Mouse (Mus musculus) gastrocnemius, adult 2 months (tissue): ENCODE measurements at regions not wholly inside any gene's neighbourhood (a gene's known extent, or its start where the extent isn't known, plus 50 kb on each side); places are given as distances from the start of the nearest gene placed in this dataset.

Source experiments
- DNase-seq: peaks from one replicate; pipeline ENCODE4 v3.0.0; 2022
- H3K27ac ChIP-seq: fragments of 200-600 bp; 2 replicates; pipeline ENCODE4 v1.8.1; 2022; ENCODE audit warnings: mild to moderate bottlenecking
- H3K4me3 ChIP-seq: fragments of 200-600 bp; 2 replicates; pipeline ENCODE4 v1.8.1; 2022; ENCODE audit warnings: mild to moderate bottlenecking, moderate library complexity
- CTCF ChIP-seq: fragments of 200-600 bp; IDR thresholded peaks from 2 replicates; pipeline ENCODE4 v1.8.1; 2022; ENCODE audit warnings: antibody characterized with exemption, mild to moderate bottlenecking, moderate library complexity
- intact Hi-C: fragments of 180-260 bp; cut with DNase I; formaldehyde crosslinking; loops from one replicate; pipeline ENCODE4 v1.15.1; 2025

- no peak overlapping the region for H3K4me3 ChIP-seq
- intact Hi-C loops, result loop anchor here (10.0 kb wide), 1 partner anchor 148 kb away; no protein-coding TSS in a partner anchor
- no peak for TF ChIP-seq CTCF
- no peak overlapping the region for H3K27ac ChIP-seq
- no peak for DNase-seq
Measured at GRCm38 (mm10) chr9:26622840-26623448, 110.6 kb upstream of the B3gat1 start.

GRCm38 (mm10) chr9:26625171-26625937, 108.2 kb upstream of the B3gat1 start:
- intact Hi-C loops, result loop anchor here (5.0 to 10.0 kb wide), 2 partner anchors 151 to 152 kb away; no protein-coding TSS in a partner anchor
- TF ChIP-seq CTCF, result peak; percentile 36; the same call in 1 of the 2 replicates
- DNase-seq, result peak; percentile 90
- Histone ChIP-seq H3K27ac (peak overlapping the region; percentile 87), H3K4me3 (no peak overlapping the region)

DNA sequence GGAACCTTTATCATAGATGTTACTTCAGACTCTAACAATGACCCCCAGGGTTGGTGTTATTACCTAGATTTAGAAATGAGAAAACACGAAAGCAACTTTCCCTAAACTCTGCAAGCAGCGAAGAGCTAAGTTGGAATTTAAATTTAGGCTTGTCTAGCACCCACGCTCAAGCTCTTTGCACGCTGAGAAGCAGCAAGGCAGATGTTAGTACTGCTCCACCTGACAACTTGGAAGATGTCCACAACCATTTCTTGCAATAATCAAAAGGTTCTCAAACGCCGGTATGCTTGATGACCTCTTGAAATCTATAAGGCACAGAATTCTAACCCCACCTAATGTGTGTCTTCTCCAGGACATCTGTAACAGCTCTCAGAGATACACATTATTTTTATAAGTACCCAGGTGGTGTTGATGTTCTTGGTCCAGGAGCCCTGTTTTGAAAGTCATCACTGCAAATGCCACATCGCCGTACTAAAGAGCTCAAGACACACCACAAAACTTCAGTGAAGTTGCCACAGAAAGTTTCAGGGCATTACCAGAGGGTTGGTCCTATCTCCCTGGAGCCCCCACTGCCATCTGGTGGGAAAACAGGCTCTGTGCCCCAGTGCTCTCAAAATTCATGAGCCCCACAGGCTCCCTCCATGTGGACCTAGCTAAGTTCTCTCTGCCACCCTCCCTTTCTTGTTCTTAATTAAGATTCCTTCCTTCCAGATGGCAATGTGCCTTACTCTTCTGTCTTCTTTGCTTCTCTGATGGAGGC, 100.5 kb upstream of the B3gat1 start:
- no peak; the same call in 1 of the 2 replicates for TF ChIP-seq CTCF
- Histone ChIP-seq H3K4me3 (no peak overlapping the region), H3K27ac (no peak overlapping the region)
- intact Hi-C loops, result no loop called here
- DNase-seq, result no peak

GRCm38 (mm10) chr9:26635211-26635610, 98.3 kb upstream of the B3gat1 start:
- Histone ChIP-seq H3K4me3 (no peak overlapping the region), H3K27ac (no peak overlapping the region)
- TF ChIP-seq CTCF, result no peak
- intact Hi-C loops, result no loop called here
- no peak for DNase-seq

DNA sequence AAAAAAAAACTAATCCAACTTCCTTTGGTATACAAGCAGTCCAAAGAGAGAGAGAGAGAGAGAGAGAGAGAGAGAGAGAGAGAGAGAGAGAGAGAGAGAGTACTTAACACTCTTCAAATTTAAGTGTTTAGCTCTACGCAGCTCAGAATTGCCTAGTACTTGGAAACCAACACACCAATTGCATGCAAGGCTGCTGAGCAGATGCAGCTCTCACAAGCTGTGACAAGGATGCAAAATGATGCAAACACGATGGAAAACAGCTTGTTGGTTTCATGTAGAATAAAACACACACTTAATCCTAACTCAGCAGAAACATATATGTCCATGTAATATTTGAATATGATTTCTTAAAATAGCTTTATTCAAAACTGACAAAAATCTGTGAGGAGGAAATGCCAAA, 94.9 kb upstream of the B3gat1 start:
- no peak for DNase-seq
- TF ChIP-seq CTCF, result no peak
- intact Hi-C loops, result no loop called here
- H3K4me3 ChIP-seq, result no peak overlapping the region
- H3K27ac ChIP-seq, result no peak overlapping the region

DNA sequence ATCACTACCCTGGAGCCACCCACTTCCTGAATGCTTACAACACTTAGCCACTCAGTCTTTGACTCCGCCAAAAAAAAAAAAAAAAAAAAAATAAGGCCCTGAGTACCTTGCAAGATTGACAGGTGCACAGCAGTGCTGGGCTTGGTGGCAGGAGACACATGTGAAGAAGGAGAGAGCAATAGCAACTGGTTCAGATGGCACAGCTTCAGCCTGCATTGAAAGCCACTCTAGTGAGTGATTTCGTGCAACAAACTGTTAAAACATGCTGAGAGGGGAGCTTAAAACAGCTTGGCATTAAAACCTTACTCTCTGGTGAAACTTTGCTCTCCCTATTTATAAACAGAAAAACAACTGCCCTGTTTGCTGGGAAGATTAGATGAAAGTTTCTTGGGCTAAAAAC, 91.2 kb upstream of the B3gat1 start:
- TF ChIP-seq CTCF, result no peak

DNA sequence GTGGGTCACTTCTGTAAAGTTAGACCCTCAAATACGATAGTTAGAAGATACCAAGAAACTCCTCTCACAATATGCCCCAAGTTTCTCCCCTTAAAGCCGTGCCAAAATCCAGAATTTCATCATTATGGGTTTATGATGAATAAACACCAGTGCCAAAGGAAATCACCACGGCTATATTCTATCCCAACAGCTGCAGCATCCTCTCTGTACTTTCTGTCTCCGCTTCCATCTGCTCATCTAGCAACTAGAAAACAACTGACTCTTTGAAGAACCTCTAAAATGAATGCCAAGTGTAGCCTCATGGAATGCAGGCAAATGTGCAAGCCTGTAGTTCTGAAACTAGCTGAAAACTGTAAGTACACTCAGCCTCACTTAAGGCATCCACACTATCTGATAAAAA, 90.7 kb upstream of the B3gat1 start:
- no peak for TF ChIP-seq CTCF
- Histone ChIP-seq H3K4me3 (no peak overlapping the region), H3K27ac (no peak overlapping the region)
- intact Hi-C loops, result no loop called here
- DNase-seq, result no peak

More for the DNA sequence above, 91.2 kb upstream of the B3gat1 start:
- DNase-seq, result no peak
- intact Hi-C loops, result no loop called here
- H3K27ac ChIP-seq, result no peak overlapping the region
- no peak overlapping the region for H3K4me3 ChIP-seq

DNA sequence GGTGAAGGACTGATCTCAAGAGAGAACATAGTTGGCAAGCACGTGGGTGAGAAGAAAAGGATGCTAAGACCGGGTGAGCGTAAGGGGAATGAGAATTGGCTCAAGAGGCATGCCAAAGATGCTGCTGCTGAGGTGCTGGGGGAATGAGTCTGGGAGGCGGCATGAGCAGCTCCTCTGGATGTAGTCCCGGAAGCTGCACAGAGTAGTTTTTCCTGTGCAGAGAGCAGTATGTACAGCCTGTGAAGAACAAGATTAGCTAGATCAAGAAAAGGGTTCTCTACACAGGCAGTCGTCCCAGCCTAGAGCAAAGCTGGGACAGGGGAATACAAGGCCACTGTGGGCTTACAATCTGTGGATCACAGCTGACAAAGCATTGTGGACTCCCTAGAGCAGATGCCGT, 84.0 kb upstream of the B3gat1 start:
- Histone ChIP-seq H3K4me3 (no peak overlapping the region), H3K27ac (no peak overlapping the region)
- intact Hi-C loops, result no loop called here
- no peak for TF ChIP-seq CTCF
- no peak for DNase-seq

DNA sequence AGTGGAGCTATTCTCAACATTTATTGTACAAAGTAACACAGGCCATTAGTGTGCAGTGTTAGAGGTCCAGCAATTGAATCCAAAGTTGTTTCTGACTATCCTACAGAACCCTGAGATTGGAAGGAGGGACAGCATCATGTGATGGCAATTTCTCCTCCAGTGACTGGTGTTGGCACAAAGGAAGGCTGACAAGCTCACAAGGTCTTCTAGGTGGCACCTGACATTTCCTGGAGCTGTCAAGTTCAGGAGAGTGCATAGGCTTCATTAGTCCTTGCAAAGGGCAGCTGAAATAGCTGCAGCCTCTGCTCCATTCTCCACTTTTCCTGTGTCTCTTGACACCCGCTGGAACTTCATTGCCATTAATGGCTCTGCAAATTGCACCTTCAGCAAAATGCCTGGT, 80.6 kb upstream of the B3gat1 start:
- no peak for TF ChIP-seq CTCF
- Histone ChIP-seq H3K4me3 (no peak overlapping the region), H3K27ac (peak overlapping the region; percentile 40; the same call in 1 of the 2 replicates)
- intact Hi-C loops, result no loop called here
- DNase-seq, result no peak

DNA sequence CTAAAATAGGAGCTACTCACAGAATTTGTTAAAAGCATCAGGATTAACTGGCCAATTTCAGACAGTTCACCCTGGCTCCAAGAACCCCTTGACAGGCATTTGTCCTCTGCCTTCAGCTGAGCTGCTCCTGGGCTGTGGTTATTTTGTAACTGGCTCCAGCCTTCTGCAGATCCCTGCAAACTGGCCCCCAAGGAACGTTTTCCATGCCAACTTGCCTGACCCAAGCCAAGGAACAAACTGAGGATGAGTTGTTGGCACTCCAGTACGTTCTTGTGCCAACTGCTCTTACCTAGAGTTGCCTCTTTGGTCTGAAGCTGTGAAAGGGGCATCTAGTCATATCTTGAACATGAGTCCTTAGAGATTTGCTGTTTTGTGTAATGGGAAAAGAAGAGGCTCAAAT, 74.2 kb upstream of the B3gat1 start:
- H3K4me3 ChIP-seq, result no peak overlapping the region
- intact Hi-C loops, result no loop called here
- DNase-seq, result peak; percentile 38
- H3K27ac ChIP-seq, result 0 out of 2 replicates have a peak overlapping the region, but pooled peaks have one; percentile 3
- no peak for TF ChIP-seq CTCF

GRCm38 (mm10) chr9:26663544-26663943, 70.0 kb upstream of the B3gat1 start:
- Histone ChIP-seq H3K27ac (no peak overlapping the region), H3K4me3 (no peak overlapping the region)
- TF ChIP-seq CTCF, result no peak
- no peak for DNase-seq
- intact Hi-C loops, result no loop called here

- Histone ChIP-seq H3K27ac (no peak overlapping the region), H3K4me3 (no peak overlapping the region)
- intact Hi-C loops, result no loop called here
- TF ChIP-seq CTCF, result no peak
- no peak for DNase-seq
Measured at GRCm38 (mm10) chr9:26667835-26668234, 65.7 kb upstream of the B3gat1 start.

DNA sequence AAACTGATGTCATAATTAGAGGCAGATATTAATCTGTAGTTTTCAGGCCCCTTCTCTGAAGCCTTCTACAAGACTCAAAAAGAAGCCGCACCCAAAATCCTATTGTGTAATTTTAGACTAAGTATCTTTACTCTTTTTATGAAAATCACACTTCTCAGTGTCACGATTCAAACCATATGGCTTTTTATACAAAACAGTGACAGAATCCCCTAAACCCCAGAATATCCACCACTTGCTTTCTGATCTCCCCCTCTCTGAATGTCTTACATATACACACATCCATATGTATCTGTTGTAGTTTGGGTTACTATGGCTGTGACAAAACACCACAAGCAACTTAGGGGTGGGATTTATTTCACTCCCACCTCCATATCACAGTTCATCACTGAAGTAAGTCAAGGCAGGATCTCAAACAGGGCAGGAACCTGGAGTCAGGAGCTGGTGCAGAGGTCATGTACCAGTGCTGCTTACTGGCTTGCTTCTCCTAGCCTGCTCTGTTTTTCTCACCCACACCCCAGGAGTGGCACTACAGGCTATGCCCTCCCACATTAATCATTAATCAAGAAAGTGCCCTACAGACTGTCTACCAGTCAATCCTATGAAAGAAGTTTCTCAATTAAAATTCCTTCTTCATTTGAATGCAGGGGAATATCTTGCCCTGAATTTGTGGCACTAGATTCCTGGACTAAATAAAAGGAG, 59.3 kb upstream of the B3gat1 start:
- H3K27ac ChIP-seq, result no peak overlapping the region
- no peak for DNase-seq
- intact Hi-C loops, result no loop called here
- no peak overlapping the region for H3K4me3 ChIP-seq
- no peak for TF ChIP-seq CTCF
